ENCODE assay signal across 9 mouse cellular contexts in genomic region chr6:14897028-14897427, GRCm38 (mm10). TPM values are rescaled to one million over a fixed set of nuclear protein-coding genes. Genes with fewer than 3 reads are reported as not detected.
DNase-seq lines count a peak whose midpoint lies in the region; ATAC-seq lines count a peak whose summit lies in the region.
"Had no signal": no experiment of that assay in that cellular context is flagged by ENCODE, and none has a peak within 500 bp of the region (broad histone marks: within the 10 kb centered on the region; RNA-seq: fewer than 3 reads in every experiment).

No protein-coding gene starts in this region.

- H3K4me1 ChIP-seq in hindbrain, embryonic 14.5 days (replicated peaks; ENCODE audit: control insufficient read depth, insufficient read depth, low read length), result peaks cover 31% of the 10 kb centered on the region
- H3K4me1 ChIP-seq in hindbrain, embryonic 10.5 days (replicated peaks), result peaks cover 38% of the 10 kb centered on the region

- ATAC-seq in hindbrain, embryonic 14.5 days (ENCODE audit: low FRiP score), result no peak
- ATAC-seq in frontal cortex, adult (ENCODE audit: low TSS enrichment), result no peak

- no peak overlapping the region for H3K9ac ChIP-seq in hindbrain, embryonic 14.5 days
- H3K9ac ChIP-seq: heart, embryonic 15.5 days had no signal

- H3K4me3 ChIP-seq in hindbrain, embryonic 14.5 days (replicated peaks; ENCODE audit: low read length), result no peak overlapping the region
- no peak overlapping the region for H3K4me3 ChIP-seq in hindbrain, embryonic 10.5 days
- H3K4me3 ChIP-seq: heart, embryonic 15.5 days had no signal

- no peak overlapping the region for H3K27ac ChIP-seq in hindbrain, embryonic 14.5 days
- no peak overlapping the region for H3K27ac ChIP-seq in hindbrain, embryonic 10.5 days
- H3K27ac ChIP-seq: heart, embryonic 15.5 days had no signal

- H3K36me3 ChIP-seq in hindbrain, embryonic 14.5 days (replicated peaks; ENCODE audit: control insufficient read depth, insufficient read depth), result no peaks in the 10 kb centered on the region
- no peaks in the 10 kb centered on the region for H3K36me3 ChIP-seq in hindbrain, embryonic 10.5 days
- H3K36me3 ChIP-seq: heart, embryonic 15.5 days had no signal

- H3K9me3 ChIP-seq in hindbrain, embryonic 14.5 days (ENCODE audit: control insufficient read depth, low read length), result no peaks in the 10 kb centered on the region
- H3K9me3 ChIP-seq in hindbrain, embryonic 10.5 days, result no peaks in the 10 kb centered on the region
- H3K9me3 ChIP-seq: heart, embryonic 15.5 days had no signal

- DNase-seq in hindbrain, embryonic 14.5 days (ENCODE audit: low spot score), result peak; percentile 67
- no peak for DNase-seq in hindbrain, embryonic 10.5 days (ENCODE audit: low spot score)
- peak; percentile 1 for DNase-seq in 416B (ENCODE audit: low read depth)
- peak; percentile 4 for DNase-seq in A20 (ENCODE audit: low read depth, low spot score)
- DNase-seq in induced T-regulatory cell, adult 2 months (ENCODE audit: low read depth), result peak; percentile 10
- no peak for DNase-seq in layer of hippocampus, postnatal 10 days (ENCODE audit: low spot score in 2 of 2)

- 2% methylated on average over 2 of the region's 2 CpGs for WGBS in hindbrain, embryonic 14.5 days
- 3% methylated on average over 2 of the region's 2 CpGs for WGBS in hindbrain, embryonic 10.5 days

- H3K27me3 ChIP-seq in hindbrain, embryonic 14.5 days (ENCODE audit: control insufficient read depth, insufficient read depth, low read length), result peaks cover 43% of the 10 kb centered on the region
- no peaks in the 10 kb centered on the region for H3K27me3 ChIP-seq in hindbrain, embryonic 10.5 days (ENCODE audit: insufficient read depth, poor library complexity, severe bottlenecking)

- no peak overlapping the region for H3K4me2 ChIP-seq in hindbrain, embryonic 14.5 days (replicated peaks)

RNA-seq across cellular contexts. Expression of gene Foxp2, which starts 4.1 kb away (rescaled TPM):
- 23.1 and 34.1 TPM in 2 replicates for polyA plus RNA-seq in hindbrain, embryonic 14.5 days (2014; fragmentation: Nextera tagmentation; extraction: Ambion mirVana)
- 25.3 and 31.1 TPM in 2 replicates for polyA plus RNA-seq in hindbrain, embryonic 10.5 days (2016; fragmentation: Nextera tagmentation; extraction: Ambion mirVana)
- total RNA-seq in layer of hippocampus, postnatal 10 days (2021), result 1 to 10 TPM; 2.9 to 5.9 TPM
- total RNA-seq: monocyte, adult 5-6 weeks had no signal

Comparison
In these comparisons a context has a peak if more than half of its experiments do, and no peak if none do; other contexts are left out.
1. DNase-seq: peak in hindbrain, embryonic 14.5 days (single experiment), 416B (single experiment), A20 (single experiment) and induced T-regulatory cell, adult 2 months (single experiment); none in hindbrain, embryonic 10.5 days (single experiment) and layer of hippocampus, postnatal 10 days (0 of 2).